Mouse (Mus musculus): ENCODE measurements around the gene Gm40193.

DNA sequence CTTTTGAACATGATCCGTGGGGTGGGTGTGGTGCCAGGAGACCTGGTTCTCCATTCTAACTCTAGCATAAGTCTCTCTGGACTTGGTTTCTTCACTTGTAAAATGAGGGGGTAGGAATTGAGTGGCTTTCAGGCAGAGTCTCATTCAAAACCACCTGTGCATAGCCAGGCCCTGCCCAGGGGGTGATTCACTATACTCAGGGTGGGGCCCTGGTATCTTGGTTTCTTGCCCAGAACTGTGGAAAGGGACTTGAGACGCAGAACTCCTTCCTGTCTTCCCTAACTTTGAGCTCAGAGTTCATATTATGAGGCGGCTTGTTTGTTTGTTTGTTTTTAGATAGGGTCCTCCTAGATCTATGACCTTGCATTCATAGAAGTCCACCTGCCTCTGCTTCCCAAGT lies 44.5 kb upstream of the Gm40193 start:
- no peak for TF ChIP-seq CTCF (IDR thresholded peaks at IDR 0.05; ENCODE audit: control insufficient read depth, insufficient read depth, low read length)
- TF ChIP-seq POLR2A (IDR thresholded peaks at IDR 0.05; ENCODE audit: borderline replicate concordance, control insufficient read depth, low read depth, low read length), result no peak
